Mouse (Mus musculus): Measurements from ENCODE around the gene Aurka.

Aurka gene

DNA sequence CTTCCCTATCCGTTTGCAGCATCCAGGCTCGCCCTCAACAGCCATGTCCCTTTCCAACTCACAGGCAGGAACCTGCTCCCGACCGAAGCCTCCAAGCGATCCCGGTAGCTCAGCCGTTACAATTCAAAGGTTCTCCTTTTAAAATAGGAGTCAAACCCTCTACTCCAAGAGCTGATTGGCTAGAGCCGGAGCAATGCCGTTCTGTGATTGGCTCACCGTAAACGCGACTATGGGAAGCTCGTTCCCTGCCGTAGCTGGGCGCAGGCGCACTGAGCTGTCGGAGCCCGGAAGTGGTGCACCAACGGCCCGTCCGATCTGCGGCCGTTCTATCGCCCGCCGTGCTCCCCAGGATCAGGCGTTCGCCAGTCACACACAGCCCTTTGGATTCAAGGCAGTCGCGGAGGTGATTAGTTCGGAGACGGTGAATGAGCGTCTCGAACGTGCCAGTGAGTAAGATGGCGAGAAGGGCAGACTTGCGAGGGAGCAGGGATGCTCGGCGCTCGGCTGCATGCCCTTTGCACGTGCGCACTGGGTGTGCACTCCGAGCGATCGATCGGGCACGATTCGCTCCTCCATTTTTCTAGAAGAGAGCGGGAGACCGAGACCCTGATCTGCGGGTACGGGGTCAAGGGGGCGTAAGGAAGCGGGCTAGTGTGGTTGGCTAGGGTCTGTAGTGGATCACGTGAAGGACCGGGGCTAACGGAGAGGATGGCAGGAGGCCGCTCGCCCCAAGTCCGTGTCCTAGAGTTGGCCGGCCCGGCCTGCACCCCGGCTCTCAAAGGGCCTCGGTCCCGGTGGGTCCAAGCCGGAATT is at the start of gene Aurka, which contains the start of gene Cstf1:
TSS of gene Aurka (minus strand) at position 125 of the 813 bp plus-strand sequence.
TSS of gene Cstf1 (plus strand) at position 271 of the 813 bp plus-strand sequence.
- peak; percentile 96 for DNase-seq (ENCODE audit: low read depth)

DNA sequence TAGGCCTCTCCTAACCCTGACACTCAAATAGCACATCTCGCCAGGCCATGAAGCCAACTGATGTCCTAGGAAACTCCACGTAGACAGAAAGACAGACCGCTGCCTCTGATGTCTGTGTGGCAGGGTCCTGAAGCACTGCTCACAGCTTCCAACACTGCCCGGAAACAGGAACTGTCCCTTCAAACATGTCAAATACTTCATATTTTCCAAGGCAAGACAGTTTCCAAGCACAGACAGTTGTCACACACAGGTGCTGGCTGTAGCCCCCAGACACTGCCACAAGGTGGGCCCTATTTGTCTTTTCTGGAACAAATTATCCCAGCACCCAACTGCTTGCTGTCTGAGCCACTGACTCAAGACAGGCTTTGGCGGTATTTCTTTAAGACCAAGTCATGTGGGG is 47.9 kb upstream of the Aurka start:
- no peak for DNase-seq (ENCODE audit: low read depth)

DNA sequence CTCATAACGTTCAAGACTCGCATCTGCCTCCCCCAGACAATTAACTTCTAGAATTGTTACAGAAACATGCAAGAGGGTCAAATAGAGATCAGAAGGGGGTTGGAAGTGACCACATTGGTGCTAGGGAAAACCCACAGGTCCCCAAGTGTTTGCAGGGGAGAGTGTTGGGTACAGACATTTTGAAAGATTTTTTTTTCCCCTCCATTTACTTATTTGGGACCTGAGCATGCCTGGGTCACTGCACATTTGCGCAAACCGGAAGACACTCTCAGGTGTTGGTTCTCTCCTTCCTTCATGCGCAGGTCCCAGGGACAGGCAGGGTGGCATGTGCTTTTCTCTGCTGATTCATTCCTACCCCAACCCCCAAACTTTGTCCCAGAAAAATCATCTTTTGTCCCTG is 46.5 kb upstream of the Aurka start:
- DNase-seq (ENCODE audit: low read depth): no peak

DNA sequence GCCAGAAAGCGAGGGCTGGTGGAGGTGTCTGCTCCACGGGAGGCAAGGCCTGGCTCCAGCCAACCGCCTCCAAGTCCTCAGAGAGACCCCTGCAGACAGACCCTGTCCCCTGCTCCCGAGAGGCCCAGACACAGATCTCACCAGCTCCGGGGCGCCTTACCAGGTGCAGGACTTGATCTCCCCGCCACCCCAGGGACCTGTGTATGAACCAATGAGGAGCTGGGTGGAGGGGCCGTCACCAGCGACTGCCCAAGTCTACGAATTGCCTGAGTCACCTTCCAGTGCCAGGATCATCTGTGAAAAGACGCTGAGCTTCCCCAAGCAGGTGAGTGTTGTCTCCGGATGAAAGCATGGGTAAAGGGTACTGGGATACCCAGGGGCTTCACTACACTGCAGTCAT is 45.9 kb upstream of the Aurka start:
- DNase-seq (ENCODE audit: low read depth): no peak

DNA sequence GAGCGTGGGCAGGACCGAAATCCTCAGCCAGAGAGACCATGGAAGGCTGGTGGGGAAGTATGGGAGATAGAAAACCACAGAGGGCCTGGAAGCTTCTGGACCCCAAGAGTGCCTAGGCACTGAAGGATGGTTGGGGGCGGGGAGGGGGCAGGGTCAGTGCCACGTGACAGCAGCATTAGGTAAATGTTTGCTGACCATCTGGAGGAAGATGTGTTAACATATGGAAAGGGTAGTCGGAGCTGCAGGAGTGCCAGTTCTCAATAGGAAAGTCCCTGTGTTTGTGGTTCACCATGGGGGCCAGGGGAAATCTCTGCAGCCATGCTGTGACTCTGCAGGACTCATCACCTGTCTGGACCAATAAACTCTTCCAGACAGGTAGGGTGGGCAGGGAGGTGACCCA is 43.6 kb upstream of the Aurka start:
- DNase-seq (ENCODE audit: low read depth): no peak

DNA sequence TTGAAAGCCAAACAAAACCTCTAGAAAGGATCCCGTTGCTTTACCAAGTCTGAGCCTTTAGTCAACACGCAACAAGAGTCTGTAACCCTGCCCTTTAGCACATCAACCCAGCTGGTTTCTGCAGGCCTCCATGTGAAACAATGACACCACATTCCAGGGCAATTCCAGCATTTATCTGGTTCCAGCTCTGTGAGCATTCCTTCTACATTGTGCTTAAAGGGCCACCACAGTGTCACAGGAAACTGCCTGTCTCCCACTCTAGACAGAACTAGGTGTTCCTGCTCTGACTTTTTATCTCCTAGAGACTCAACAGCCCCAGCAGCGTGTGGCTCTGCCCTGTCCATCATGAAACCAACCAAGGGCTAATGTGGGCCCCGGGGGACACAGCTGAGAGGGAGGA is 42.9 kb upstream of the Aurka start:
- DNase-seq (ENCODE audit: low read depth): no peak

DNA sequence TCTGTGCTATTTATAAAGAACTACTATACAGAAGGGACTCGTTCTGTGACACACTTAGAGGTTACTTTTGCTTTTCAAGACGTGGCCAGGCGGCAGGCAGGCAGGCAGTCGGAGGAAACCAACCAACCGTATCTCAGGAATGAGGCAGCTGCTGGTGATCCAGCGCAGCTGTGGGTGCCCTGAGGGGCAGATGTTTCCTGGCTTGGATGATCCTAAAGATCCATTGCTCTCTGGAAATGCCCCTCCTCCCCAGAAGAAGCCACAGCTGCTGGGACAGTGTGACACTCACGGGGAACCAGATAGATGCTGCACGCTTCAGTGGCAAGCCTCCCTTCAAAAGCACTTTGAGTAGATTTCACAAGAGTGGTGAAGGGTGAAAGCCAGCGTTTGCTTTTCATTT is 42.1 kb upstream of the Aurka start:
- DNase-seq (ENCODE audit: low read depth): no peak

DNA sequence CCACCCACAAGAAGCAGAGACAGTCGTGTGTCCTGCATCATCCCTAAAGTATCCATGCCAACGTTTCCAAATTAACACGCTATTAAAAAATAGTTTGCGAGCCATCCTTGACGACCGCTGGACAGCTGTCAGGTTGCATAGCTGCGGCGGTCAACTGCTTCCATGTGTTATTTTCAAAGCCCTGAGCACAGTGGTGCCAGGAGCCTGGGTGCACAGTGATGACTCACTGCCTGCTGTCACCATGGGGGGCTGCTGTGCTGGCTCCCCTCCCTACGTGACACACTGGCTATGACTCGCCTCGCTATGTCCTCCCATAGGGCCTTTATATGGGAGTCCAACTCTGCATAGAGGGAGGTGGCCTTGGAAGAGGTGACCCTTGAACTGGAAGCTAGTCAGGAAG is 40.8 kb upstream of the Aurka start:
- DNase-seq (ENCODE audit: low read depth): no peak

DNA sequence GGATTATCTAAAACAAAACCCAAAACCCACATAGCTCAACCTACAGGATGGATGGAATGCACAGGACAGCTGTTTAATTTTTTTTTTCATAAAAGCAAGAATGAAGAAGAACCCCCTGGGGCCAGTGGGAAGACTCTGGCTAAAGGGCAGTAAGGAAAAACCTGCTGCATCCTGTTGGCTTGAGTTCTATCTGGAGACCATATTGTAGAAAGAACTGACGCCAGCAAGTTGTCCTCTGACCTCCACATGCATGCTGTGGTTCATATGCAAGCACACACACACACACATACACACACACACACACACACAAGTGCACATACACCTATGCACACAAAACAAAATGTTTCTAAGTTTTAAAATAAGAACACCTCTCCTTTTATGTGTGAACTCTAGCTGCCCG is 40.4 kb upstream of the Aurka start:
- DNase-seq (ENCODE audit: low read depth): no peak

DNA sequence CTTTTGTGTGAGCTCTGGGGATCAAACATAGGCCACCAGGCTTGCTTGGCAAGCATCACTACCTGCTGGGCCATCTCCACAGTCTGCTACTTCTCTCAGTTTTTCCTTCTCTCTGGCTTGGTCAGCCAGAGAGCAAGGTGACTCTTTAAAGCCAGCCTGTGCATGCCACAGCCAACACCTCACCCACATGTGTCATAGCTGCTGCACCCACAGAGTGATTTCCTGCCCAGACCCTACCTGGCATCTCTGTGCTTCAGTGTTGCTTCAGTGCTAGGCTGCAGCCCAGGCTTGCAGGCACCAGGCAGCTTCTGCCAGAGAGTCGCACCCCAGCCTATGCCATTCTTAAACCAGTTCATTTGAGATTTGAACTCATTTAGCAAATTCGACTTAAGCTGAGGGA is 37.2 kb upstream of the Aurka start:
- DNase-seq (ENCODE audit: low read depth): no peak

DNA sequence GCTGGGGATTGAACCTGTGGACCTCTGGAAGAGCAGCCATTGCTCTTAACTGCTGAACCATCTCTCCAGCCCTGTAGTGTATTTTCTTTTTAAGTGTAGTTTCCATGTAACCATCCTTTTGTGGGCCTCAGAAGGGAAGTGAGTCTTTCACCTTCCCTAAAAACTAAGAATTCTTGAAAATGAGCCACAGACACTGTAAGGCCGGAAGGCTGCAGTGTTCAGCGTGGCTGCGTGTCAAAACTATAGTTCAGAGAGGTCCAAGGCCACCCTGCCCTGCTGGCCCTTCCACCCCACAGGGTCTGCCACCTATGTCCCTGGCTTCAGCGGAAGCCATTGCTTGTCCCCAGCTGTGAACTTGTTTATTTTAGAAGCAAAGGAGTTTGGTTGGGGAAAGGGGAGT is 35.8 kb upstream of the Aurka start:
- no peak for DNase-seq (ENCODE audit: low read depth)

DNA sequence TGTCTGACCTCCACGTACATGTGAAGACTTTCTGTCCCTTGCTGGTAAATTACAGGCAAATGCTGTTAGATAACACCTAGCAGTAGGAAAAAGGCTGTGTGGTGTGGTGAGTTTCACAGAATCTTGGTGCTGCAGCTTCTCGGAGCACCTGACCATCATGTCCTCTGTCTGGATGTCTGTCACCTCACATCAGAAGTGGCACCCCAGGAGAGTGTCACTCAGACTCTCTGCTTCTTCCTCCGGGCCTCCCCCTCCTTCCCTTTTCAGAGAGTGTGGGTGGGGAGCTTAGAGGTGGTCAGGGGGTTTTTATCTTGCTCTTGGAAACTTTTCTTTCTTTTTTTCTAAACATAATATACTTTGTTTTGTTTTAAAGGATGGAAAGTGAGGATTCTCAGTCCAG is 34.7 kb upstream of the Aurka start:
- no peak for DNase-seq (ENCODE audit: low read depth)

DNA sequence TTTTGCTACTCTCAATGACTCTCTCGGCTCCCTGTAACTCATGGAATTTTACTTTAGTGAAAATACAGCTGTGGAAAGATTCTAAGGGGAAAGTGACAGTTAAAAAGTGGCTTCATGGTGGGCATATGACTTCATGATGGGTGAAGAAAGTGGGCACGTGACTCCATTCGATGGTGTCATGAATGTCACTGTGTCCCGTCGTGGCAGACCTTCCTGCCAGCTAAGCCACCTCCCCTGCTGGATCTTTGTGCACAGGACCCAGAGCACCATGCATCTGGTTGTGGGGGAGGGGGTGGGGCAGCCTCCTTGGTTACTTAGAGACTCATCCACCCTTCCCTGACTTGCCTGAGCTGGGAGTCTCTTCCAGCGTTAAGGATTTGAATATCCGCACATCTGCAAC is 33.9 kb upstream of the Aurka start:
- DNase-seq (ENCODE audit: low read depth): no peak

DNA sequence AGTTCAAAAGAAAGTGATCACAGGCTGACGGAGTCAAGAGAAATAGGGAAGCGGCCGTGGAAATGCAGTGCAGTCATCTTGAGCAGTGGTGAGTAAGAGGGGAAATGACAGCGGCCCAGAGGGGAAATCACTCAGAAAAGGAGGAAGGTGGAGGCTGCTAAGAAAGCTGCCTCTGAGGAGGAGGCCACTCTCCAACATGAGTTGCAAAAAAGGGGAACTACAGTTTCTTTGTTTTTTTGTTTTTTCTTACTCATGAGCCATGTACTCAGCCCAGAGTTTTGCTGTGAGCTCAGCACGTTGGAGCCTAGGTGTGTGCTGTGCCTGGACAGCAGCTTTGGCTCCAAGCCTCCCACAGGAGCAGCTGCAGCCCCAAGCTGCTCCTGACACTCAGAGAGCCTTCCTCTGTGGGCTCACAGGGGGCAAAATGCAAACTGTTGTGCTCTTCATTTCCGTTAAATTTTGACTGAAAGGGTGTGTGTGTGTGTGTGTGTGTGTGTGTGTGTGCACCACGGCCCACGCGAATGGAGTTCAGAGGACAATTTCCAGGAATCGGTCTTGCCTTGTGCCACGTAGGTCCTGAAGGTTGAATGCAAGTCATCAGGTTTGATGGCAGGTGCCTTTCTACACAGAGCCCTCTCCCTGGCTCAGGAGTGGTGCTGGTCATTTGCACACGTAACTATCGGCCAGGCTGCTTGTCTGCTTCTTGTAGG is 30.9 kb upstream of the Aurka start:
- no peak for DNase-seq (ENCODE audit: low read depth)

DNA sequence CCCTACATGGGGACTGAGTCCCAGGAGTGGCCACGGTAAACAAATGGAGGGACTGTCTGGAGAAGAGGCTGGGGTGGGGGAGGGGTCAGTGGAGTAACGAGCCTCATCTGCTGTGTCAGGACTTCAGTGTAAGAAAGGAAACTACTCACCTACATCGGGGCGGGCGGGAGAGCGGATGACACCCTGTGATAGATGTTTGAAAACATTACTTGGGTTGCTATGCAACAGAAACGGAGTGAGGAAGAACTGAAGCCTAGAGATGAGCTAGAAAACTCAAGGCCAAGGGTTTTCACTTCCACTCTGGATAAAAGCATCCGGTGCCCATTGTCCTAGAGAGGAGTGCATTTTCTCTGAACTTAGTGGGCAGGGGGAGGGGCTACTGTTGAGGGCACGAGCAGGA is 29.6 kb upstream of the Aurka start:
- no peak for DNase-seq (ENCODE audit: low read depth)

DNA sequence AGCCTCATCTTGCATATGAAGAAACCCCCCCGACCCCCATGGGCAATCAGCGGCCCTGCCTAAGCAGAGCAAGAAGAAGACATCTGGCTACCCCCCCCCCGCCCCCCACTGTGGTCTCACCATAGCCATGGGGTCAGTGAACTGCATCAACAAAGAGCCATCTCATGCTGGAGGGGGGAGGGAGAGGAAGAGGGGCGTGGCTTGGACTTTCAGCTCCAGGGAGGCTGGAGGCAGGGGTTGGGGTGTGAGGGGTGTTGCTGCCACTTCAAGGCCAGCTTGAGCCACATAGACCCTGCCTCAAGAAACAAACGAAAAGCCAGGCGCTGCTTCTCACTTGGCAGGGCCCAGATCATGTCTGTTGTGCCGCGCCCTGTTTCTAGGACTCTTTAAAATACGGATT is 25.6 kb upstream of the Aurka start:
- DNase-seq (ENCODE audit: low read depth): no peak

DNA sequence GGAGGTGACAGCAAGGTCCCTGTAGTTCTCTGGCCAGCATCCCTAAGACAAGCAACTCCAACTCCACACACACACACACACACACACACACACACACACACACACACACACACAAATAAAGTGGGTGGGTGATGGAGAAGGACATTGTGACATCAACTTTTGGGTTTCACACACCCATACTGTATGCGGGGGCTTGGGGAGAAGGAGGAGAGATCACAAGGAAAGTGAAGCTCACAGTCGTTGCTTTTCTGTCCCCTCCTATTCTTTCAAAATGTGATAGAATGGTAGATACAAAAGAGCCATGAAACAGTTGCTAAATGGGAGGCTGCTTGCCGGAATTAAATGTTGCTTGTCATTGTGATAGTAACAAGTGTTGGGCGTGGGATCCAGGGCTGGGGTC is 24.3 kb upstream of the Aurka start:
- no peak for DNase-seq (ENCODE audit: low read depth)

DNA sequence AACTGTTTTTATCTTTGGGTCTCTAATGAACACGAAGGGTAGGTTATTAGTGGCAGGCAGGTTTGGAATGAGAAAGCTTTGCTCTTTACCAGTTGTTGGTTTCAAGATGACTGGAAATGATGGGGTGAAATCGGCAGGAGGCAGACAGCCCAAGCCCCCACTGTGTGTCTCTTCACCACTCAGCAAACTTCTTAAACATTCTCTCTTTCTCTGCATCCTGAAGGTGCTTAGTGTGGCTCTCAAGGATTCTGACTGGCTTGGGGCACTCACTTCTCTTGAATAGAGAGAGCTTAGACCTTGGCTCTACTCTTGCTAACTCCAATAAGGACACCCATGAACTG is 23.7 kb upstream of the Aurka start:
- DNase-seq (ENCODE audit: low read depth): no peak

DNA sequence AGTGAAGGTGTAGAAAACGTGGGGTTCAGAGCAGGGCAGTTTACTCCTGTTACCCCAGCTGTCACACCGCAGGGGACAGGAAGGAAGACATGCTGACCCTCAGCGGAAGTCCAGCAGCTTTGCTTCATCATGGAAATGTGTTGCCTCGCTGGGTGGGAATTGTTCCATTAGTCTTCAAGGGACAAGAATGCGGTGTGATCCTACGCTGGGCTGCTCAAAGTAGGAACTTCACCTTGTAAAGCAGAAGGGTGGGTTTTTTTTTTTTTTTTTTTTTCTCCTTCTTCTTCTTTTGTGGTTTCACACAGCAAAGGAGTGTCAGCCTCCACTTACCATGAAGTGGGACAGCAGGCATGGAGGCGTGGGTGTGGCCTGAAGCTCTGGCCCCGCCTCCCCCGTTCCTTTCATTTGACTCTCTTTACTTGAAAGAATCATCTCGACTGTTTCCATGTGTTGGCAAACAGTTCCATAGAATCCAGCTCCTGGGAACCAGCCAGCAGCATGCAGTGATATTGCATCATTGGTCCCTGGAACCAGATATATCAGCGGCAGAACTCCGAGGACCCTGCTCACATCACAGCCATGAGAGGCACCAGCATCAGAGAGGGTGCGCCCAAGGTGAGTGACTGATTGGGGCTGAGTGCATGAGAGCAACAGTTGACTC is 23.2 kb upstream of the Aurka start, which contains the start of gene Cass4:
TSS of gene Cass4 (plus strand) at position 404 of the 661 bp plus-strand sequence.
- no peak for DNase-seq (ENCODE audit: low read depth)

DNA sequence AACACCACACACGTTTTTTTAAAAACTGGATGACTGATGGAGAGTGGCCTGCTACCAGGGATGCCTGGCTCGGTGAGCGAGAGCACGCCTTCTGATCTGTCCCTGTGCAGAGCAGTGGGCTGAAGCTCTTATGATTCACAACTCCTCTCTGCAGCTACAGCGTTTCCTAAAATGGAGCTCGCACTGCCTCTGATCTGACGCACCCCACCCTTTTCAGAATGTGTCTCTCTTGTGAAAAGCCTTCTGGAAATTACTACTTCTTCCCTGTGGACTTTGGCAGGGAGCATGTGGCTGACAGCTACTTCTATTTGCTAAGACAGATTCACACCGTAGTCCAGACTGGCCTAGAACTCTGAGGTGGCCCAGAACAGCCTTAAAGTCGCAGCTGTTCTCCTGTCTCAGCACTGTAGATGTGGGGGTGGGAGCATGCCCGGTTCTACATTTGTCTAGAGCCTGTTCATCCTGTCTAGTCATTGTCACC is 21.7 kb upstream of the Aurka start:
- DNase-seq (ENCODE audit: low read depth): no peak

DNA sequence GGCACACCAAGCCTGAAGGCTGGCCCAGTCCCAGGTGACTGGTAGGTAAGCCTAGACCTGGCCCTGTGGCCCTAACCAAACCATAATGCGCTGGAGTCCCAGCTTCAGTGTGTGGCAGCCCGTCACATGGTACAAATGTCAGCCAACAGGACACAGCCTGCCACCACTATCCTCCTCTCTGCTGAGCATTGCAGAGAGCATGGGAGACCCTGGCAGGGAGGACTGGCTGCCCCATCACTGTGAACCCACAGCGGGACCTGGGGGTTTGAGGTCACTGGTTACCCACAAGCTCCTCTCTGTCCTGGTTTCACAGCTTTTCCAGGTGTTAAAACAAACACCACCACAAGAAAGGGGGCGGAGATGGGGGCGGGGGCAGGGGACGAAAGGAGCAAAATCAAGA is 20.0 kb upstream of the Aurka start:
- no peak for DNase-seq (ENCODE audit: low read depth)

DNA sequence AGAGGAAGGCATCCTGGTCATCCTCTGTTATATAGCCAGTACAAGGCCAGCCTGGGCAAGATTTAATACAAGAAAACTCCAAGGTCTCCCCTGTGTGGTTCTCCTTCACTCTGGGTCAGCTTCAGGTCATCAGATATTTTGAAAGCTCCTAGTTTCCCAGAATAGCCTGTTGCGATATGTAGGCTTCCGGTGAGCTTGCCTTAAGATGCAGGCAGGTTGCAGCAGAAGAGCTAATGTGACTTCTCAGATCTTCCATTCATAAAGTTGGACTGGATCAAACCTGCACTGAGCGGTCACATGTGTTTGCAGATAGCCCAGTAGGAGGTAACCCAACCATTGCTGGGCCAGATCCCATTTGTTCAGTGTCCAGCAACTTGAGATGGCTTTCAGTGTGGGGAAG is 14.4 kb upstream of the Aurka start:
- DNase-seq (ENCODE audit: low read depth): no peak

DNA sequence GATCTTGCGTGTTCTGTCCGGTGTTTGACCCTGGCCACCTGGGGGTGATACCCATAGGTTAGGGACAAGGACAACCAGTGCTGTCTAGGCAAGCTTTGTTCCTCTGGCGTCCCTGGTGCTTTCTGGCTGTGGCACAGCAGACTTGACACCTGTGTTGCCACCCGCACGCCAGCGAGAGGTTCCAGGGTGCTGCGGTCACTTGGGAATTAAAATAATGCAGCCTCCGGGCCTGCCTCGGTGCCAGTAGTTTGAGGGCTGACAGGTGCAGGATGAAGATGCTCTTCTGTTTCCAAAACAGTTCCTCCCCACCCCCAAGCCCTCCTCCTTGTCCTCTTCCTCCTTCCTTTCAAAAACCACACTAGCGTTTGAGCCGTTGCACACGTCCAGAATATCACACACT is 11.6 kb upstream of the Aurka start:
- DNase-seq (ENCODE audit: low read depth): no peak

All from fibroblast of lung, adult 2 months (primary cell).